Mouse (Mus musculus): ENCODE data around the gene Acvrl1. TPM values are rescaled to one million over a fixed set of nuclear protein-coding genes. Genes with fewer than 3 reads are reported as not detected.

Gene Acvrl1
- total RNA-seq, 1 experiment from 2014 or later = 15.5 TPM

DNA sequence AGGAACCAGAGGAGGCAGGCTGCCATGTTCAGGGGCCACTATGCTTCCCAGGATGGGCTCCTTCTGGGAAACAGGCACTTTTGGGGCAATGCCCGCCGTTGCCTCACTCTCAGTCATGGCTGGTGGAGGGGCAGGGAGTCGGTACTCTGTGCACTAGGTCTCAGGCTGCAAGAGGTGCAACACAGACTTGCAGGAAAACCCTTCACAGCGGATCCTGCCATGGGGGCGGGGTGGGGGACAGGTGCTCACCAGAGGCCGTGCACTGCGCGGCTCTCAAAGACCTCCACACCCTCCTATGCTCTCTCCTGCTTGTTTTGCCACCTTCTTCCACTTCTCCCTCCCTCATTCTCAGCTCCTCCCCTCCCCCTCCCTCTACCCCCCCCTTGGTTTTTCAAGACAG, 14.3 kb downstream of the Acvrl1 start:
- no peak for DNase-seq

GRCm38 (mm10) chr15:101143494-101143893, 15.2 kb downstream of the Acvrl1 start:
- peak; percentile 57 for DNase-seq

DNA sequence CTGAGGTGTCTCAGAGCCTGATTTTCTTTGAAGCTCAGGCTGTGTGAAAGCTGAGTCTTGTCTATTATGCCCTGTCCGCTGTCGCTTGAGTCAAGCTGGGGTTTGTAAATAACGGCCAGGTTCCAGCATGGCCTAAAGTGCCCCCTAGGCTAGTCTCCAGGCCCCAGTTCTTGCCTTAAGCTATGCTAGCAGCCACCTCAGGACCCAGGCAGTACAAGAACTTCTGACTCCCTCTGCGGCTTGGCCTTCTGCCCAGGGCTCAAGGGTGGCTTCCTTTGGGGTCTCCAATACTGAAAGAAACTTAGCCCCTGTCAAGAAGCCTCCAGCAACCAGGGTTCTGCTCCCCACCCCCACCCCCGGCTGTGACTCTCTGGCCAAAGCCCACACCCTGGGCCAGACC, 15.9 kb downstream of the Acvrl1 start:
- DNase-seq = no peak

DNA sequence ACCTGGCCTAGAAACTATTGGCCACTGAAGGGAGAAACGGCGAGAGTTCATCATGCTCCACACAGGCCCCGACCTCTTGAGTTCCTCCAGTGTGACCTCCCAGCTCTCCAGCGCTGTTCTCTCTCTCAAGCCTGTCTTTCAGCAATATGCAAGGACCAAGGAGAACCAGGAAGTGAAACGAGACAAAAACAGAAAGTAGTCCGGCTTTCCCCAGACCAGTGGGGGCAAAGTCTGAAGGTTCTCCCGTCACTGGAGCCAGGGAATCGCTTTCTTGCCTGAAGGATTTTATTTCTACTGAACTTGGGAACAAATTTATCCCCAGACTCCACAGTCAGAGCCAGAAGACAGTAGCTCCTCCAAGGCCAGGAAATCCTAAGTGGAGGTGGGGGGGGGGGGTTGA, 16.5 kb downstream of the Acvrl1 start:
- no peak for DNase-seq

DNA sequence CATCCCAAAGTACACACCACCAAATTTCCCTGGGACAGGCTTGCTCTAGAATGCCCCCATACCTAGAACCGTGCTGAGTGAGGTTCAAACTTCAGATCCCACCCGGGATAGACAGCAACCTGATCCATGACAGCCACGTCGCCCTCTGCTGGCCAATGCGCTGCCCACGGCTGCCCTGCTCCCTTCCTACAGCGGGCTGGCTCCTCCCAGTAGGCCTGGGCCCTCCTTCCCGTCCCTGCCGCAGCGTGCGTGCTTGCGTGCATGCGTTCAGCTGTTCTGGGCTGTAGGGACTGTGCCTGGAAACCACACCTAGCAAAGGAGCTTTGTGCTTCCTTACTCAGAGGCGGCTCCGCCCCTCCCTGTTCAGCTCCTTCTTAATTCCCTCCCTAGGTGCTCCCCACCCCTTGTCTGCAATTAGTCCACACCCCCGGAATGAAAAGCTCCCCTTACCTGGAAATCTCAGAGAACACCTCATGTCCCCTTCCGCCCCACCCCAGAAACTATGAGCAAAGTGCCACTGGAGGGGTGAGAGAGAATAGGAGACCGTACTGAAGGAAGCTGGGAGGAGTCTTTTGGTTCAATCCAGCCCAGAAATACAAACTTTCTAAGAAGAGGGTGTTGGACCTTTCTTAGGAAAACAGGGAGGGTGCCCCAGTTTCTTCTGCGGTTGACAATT, 17.2 kb downstream of the Acvrl1 start:
- DNase-seq = peak; percentile 95

DNA sequence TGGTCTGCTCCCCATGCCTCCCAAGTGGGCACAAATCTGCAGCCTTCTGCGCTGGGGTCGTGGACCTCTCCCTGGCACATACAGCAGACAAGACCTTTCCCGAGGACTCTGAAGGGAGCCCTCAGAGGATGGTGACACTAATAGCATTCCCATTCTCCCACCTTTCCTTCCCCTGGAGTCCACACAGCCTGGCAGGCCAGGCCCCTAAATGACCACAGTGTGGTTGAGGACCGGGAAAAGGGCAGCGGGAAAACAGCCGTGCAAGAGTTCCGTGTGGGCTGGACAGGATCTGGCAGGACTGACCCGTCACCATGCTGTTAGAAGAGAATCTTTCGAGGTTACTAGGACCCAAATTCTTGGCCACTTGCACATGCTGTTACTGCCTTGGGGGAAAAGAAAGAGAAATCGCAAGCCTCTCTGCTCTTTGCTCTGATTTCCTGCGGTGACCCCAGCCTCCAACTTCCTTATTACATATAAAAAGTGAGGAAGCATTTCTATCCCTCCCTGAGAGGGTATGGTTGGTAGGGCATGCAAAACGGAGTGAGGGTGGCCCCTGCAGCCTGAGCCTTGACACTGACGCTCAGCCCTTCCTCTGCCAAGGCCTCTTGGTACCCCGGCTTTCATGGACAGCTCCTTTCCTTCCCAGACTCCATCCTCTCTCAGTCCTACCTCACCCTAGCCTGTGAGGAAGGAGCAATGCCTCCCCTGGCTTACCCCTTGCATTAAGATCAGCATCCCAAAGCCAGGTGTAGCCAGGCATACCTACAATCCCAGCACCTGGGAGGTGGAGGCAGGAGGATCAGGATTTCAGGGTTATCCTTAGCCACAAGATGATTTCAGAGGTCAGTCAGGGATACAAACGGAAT, 18.0 kb downstream of the Acvrl1 start:
- DNase-seq = no peak

- no peak for DNase-seq
Observed at GRCm38 (mm10) chr15:101147115-101147909, 19.0 kb downstream of the Acvrl1 start.

DNA sequence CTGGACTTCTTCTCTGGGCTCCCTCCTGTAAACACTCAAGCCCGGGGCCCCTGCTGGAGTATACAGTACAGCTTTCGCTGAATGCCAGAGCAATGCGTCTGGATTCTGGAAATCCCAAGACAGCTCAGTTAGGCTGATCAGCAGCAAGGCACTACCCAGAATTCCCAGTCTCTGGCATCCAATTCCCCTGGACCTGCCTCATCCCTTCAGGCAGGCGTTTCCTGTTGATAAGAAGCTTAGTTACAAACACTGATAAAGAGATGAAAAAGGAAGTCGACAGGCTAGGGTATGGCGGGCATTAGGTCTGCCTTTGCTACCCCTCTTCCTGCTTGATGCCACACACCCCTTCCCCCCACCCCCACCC, 19.6 kb downstream of the Acvrl1 start:
- no peak for DNase-seq

- DNase-seq = no peak
Observed at GRCm38 (mm10) chr15:101148604-101149003, 20.3 kb downstream of the Acvrl1 start.

DNA sequence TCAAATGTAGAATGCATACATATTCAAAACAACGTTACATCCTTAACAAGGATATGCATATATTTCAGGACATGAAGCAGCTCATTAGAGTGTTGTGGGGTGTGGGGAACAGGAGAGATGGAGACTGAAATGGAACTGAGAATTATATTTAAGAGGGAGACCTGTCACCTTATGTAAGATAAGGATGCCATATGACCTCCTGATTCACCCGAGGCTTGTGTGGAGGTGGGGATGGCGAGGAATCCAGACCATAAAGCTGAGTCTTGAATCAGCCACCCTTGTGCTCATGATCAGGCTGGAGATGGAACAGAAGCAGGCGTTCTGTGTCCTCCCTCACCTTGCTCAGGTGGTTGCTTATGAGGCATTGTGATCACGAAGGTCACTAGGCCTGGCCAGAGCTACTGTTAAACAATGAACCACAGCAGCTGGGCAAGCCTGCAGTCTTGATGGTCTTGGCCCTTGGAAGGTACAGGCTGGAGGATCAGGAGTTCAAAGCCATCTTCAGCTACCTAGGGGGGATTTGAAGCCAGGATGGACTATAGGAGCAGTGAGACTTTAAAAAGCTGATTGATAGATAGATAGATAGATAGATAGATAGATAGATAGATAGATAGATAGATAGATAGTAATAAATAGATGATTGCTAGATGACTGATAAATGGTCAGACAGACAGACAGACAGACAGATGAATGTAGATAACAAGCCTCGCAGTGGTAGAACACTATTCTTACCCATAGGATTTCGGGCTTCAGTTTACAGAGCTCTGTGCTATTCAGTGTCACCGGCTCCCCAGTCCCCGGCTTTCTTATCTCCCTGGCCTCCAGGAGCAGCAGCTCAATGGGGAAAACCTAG, 23.3 kb downstream of the Acvrl1 start:
- no peak for DNase-seq

- no peak for DNase-seq
Observed at GRCm38 (mm10) chr15:101154700-101155616, 26.6 kb downstream of the Acvrl1 start.

- DNase-seq = no peak
Observed at GRCm38 (mm10) chr15:101160128-101160527, 31.8 kb downstream of the Acvrl1 start.

GRCm38 (mm10) chr15:101160591-101160990, 32.3 kb downstream of the Acvrl1 start:
- no peak for DNase-seq

DNA sequence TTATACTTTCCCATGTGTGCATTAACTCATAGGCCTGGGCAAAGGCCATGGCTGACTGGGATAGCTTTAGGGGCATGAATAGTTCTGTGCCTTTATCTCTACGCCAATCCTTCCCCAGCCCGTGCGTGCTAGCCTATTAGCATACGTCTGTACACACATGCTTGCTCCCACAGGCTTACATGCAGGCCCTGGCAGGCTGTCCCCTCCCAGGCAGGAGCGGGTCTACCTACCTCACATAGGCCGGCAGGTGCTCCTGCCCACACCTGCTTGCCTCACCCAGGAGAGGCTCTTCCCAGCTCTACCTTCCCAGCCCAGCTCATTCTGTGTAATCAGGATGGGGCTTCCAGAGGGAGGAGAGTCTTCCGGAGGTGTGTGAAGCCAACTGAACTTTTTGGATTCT, 33.2 kb downstream of the Acvrl1 start:
- no peak for DNase-seq

DNA sequence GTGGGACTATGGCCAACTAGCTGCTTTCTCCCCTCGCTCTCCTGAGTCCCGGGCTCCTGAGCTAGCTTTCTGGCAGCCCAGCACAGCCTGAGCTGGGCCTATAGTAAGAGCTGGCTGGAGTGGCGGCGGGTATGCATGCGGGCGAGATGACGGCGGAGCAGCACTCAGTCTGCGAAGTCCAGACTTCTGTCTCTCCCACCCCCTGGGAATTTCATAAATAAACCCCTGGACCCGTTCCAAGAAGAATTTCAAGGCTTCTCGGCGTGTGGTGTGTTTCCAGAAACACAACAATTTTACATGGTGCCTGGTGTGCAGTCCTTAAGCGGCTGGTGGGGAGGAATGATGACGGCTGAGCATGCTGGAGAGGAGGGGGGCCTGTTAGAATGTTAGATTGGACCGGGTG, 34.7 kb downstream of the Acvrl1 start:
- DNase-seq = no peak

GRCm38 (mm10) chr15:101163854-101164253, 35.5 kb downstream of the Acvrl1 start:
- no peak for DNase-seq

GRCm38 (mm10) chr15:101164291-101164690, 36.0 kb downstream of the Acvrl1 start:
- no peak for DNase-seq

DNA sequence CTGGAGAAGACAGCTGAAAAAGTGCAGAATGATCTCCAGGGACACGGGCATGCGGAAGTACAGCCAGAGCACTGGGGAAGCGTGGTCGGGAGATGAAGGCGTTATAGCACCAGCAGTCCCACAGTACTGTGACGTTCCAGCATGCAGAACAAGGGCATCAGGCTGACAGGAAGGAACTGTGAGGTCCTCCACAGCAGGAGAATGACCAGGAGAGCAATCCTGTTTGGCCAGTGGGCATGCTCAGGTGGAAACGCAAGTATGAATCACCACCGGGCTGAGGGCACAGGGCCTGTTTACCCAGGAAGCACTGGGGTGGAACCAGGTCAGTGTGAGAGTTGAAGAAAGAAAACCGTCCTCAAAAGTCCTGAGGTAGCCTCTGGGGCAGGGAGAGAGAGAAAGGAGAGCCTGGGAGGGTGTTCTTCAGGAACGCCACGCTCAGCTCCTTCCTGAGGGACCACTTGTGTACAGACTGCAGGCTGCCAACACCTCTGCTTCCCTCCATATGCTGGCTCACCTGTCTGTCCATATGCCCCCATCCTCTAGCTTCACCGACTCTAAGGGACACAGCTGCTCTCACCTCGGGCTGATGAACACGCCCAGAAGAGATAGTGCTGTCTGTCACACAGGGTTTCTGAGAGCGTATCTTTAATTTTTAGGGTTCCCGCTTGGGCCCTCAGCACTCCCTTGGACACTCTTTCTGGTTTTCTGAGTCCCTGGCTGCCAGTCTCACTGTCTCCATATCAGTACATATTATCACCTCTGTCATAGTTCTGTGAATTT, 37.5 kb downstream of the Acvrl1 start:
- DNase-seq = no peak

DNA sequence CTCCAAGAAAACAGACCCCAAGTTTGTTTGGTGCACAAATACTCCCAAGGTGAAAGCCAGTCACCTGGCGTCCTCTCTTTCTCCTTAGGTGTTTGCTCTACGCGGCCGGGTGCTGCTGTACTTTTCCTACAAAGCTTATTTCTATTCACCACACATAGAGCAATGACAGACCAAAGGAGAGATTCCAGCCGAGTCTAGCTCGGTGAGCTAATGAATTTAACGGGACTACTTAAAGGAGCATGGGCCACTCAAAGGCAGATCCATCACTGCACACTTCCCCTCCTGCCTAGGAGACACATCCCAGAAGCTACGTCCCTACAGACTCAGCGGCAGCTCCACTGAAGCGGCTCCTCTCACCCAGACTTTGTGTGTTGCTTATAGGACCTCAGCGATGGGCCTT, 39.2 kb downstream of the Acvrl1 start:
- DNase-seq = no peak

DNA sequence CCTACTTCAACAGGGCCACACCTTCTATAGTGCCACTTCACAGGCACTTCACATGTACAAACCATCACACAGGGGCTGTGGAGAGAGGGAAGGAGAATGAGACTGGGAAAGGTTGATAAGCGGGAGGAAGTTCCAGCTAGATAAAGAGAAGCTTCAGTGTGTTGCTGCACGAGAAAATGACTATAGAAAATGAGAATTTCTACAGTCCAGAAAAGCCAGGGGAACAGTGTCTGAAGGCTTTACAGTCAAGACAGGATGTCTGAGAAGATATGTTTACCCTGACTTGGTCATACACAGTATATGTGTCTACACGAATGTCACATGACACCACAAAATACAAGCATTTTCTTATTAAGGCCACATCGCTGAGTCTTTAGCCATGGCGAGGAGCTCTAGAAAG, 41.6 kb downstream of the Acvrl1 start:
- DNase-seq = no peak
